Comparison of ENCODE assay signal across 13 mouse cellular contexts in genomic region chr11:57836872-57837680, GRCm38 (mm10). TPM values are rescaled to one million over a fixed set of nuclear protein-coding genes. Genes with fewer than 3 reads are reported as not detected.
A peak's percentile ranks its signal among the peaks of the same experiment; 100 is the strongest.
DNase-seq lines count a peak whose midpoint lies in the region; ATAC-seq lines count a peak whose summit lies in the region.
"Had no signal": no experiment of that assay in that cellular context is flagged by ENCODE, and none has a peak within 500 bp of the region (broad histone marks: within the 10 kb centered on the region; RNA-seq: fewer than 3 reads in every experiment).

No protein-coding gene starts in this region.

- peaks cover 8% of the 10 kb centered on the region for H3K4me1 ChIP-seq in kidney, embryonic 14.5 days (ENCODE audit: control insufficient read depth, insufficient read depth, low read length)
- H3K4me1 ChIP-seq in embryonic facial prominence, embryonic 15.5 days: peaks cover 17% of the 10 kb centered on the region
- H3K4me1 ChIP-seq in limb, embryonic 15.5 days: peaks cover 24% of the 10 kb centered on the region

- no peak for DNase-seq in kidney, postnatal 36 days
- DNase-seq in retina, embryonic 14.5 days (ENCODE audit: low spot score): peak; percentile 23
- DNase-seq in urinary bladder, adult 18-20 months (ENCODE audit: low spot score in 2 of 2): no peak
- DNase-seq in left cerebral cortex, postnatal 10 days (ENCODE audit: extremely low spot score in 1 of 2, low spot score in 2 of 2): no peak
- no peak for DNase-seq in left cerebral cortex, postnatal 14 days (ENCODE audit: low spot score in 2 of 2)
- DNase-seq: adrenal gland, postnatal 14 days; cerebellum, adult 18-20 months; lung, adult 2 months had no signal

- ATAC-seq in kidney, embryonic 14.5 days (ENCODE audit: low FRiP score, low TSS enrichment): no peak
- ATAC-seq in embryonic facial prominence, embryonic 15.5 days (ENCODE audit: insufficient number of reproducible peaks, low FRiP score, low TSS enrichment, low read depth): no peak
- no peak for ATAC-seq in limb, embryonic 15.5 days (ENCODE audit: insufficient number of reproducible peaks, low FRiP score, low TSS enrichment, low read depth)

- no peak overlapping the region for H3K27ac ChIP-seq in kidney, embryonic 14.5 days (ENCODE audit: low read depth, low read length)
- no peak overlapping the region for H3K27ac ChIP-seq in embryonic facial prominence, embryonic 15.5 days (replicated peaks)
- no peak overlapping the region for H3K27ac ChIP-seq in limb, embryonic 15.5 days

- peak overlapping the region; percentile 15 for H3K4me3 ChIP-seq in kidney, embryonic 14.5 days (ENCODE audit: low read length)
- H3K4me3 ChIP-seq in embryonic facial prominence, embryonic 15.5 days (replicated peaks): peak overlapping the region; percentile 1; the same call in 1 of the 2 replicates
- peak overlapping the region; percentile 14 for H3K4me3 ChIP-seq in limb, embryonic 15.5 days

- peaks cover 91% of the 10 kb centered on the region for H3K27me3 ChIP-seq in kidney, embryonic 14.5 days (ENCODE audit: control insufficient read depth, insufficient read depth, low read length)
- peaks cover 91% of the 10 kb centered on the region for H3K27me3 ChIP-seq in embryonic facial prominence, embryonic 15.5 days
- peaks cover 92% of the 10 kb centered on the region for H3K27me3 ChIP-seq in limb, embryonic 15.5 days

- no peaks in the 10 kb centered on the region for H3K9me3 ChIP-seq in kidney, embryonic 14.5 days (ENCODE audit: control insufficient read depth, low read length)
- no peaks in the 10 kb centered on the region for H3K9me3 ChIP-seq in embryonic facial prominence, embryonic 15.5 days (replicated peaks)
- H3K9me3 ChIP-seq in limb, embryonic 15.5 days: no peaks in the 10 kb centered on the region

- H3K4me2 ChIP-seq in kidney, embryonic 14.5 days (replicated peaks; ENCODE audit: low read depth, low read length): peak overlapping the region; percentile 26
- peak overlapping the region; percentile 15; the same call in 1 of the 2 replicates for H3K4me2 ChIP-seq in embryonic facial prominence, embryonic 15.5 days (replicated peaks)
- H3K4me2 ChIP-seq in limb, embryonic 15.5 days: peak overlapping the region; percentile 33

- no peaks in the 10 kb centered on the region for H3K36me3 ChIP-seq in kidney, embryonic 14.5 days (ENCODE audit: control insufficient read depth, insufficient read depth, low read length)
- no peaks in the 10 kb centered on the region for H3K36me3 ChIP-seq in embryonic facial prominence, embryonic 15.5 days
- H3K36me3 ChIP-seq in limb, embryonic 15.5 days: no peaks in the 10 kb centered on the region

- intact Hi-C loops in left cerebral cortex, postnatal 10 days (cut with DNase I): no loop called here
- intact Hi-C loops in left cerebral cortex, postnatal 14 days (cut with DNase I): no loop called here

- no peak overlapping the region for H3K9ac ChIP-seq in kidney, embryonic 14.5 days (ENCODE audit: low read depth, low read length)
- H3K9ac ChIP-seq in embryonic facial prominence, embryonic 15.5 days: no peak overlapping the region
- H3K9ac ChIP-seq in limb, embryonic 15.5 days: 0 out of 2 replicates have a peak overlapping the region, but pooled peaks have one; percentile 7

- WGBS in kidney, embryonic 14.5 days: under 1% methylated on average over 38 of the region's 38 CpGs
- 2% methylated on average over 38 of the region's 38 CpGs for WGBS in embryonic facial prominence, embryonic 15.5 days
- WGBS in limb, embryonic 15.5 days: 3% methylated on average over 38 of the region's 38 CpGs

RNA-seq across cellular contexts. Expression of gene Hand1, which starts 4.5 kb away (rescaled TPM):
- polyA plus RNA-seq in kidney, embryonic 14.5 days (2014; fragmentation: Nextera tagmentation; extraction: Ambion mirVana): not detected in 2 replicates
- polyA plus RNA-seq in embryonic facial prominence, embryonic 15.5 days (2015; fragmentation: Nextera tagmentation; extraction: Ambion mirVana): 0.62 and 0.69 TPM in 2 replicates
- 1.1 and 1.7 TPM in 2 replicates for polyA plus RNA-seq in limb, embryonic 15.5 days (2015; fragmentation: Nextera tagmentation; extraction: Ambion mirVana)
- not detected for total RNA-seq in left cerebral cortex, postnatal 10 days (2021)
- not detected for total RNA-seq in left cerebral cortex, postnatal 14 days (2021)
- total RNA-seq: MEL had no signal
- polyA plus RNA-seq: gonadal fat pad, adult 2 months; lung, adult 2 months had no signal

RNA-seq across cellular contexts. Expression of gene Sap30l, which starts 35.6 kb away (rescaled TPM):
- 15.0 and 19.0 TPM in 2 replicates for polyA plus RNA-seq in kidney, embryonic 14.5 days (2014; fragmentation: Nextera tagmentation; extraction: Ambion mirVana)
- 13.2 and 14.0 TPM in 2 replicates for polyA plus RNA-seq in embryonic facial prominence, embryonic 15.5 days (2015; fragmentation: Nextera tagmentation; extraction: Ambion mirVana)
- polyA plus RNA-seq in limb, embryonic 15.5 days (2015; fragmentation: Nextera tagmentation; extraction: Ambion mirVana): 10.5 and 13.1 TPM in 2 replicates
- 10 to 100 TPM; 38.5 TPM for total RNA-seq in left cerebral cortex, postnatal 10 days (2021)
- total RNA-seq in left cerebral cortex, postnatal 14 days (2021): 10 to 100 TPM; 43.8 to 47.8 TPM
